Mouse (Mus musculus): ENCODE data around the gene Auts2. TPM values are rescaled to one million over a fixed set of nuclear protein-coding genes. Genes with fewer than 3 reads are reported as not detected.
A peak's percentile ranks its signal among the peaks of the same experiment; 100 is the strongest.

Auts2 gene
- polyA plus RNA-seq, 2 experiments = 38.3 to 50.8 TPM

- 68% methylated on average over 3 of the region's 3 CpGs for WGBS
- DNase-seq (ENCODE audit: low spot score) = peak; percentile 65
Measured at GRCm38 (mm10) chr5:132115631-132116030, 427.5 kb downstream of the Auts2 start.

DNA sequence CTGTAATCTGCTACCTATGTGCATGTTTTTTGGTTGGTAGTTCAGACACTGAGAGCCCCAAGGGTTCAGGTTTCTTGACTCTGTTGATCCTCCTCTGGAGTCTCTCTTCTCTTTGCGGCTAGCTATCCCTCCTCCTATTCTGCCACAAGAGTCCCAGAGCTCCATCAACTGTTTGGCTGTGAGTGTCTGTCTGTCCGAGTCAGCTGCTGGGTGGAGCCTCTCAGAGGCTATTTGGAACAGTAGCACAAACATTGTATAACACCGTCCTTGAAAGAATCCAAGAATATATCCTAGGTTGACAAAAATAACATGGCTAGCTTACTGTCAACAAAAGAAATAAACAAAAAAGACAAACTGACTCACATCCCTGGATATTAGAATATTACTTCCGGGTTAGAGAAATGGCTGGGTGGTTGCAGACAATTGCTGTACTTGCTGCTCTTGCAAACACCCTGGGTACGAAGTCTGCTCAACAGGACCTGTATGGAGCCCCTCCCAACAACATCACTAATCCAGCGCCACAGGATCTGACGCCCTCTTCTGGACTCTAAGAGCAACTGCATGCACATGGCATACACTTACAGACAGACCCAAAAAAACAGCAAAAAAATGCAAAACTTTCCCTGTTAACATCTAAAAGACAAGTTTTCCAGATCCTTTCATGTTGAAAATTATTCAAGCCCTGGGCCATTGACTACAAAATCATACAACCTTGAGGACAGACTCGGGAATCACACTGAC, 428.4 kb downstream of the Auts2 start:
- Histone ChIP-seq H3K4me1 (ENCODE audit: control insufficient read depth, insufficient read depth, low read length) (peaks cover 13% of the 10 kb centered on the region), H3K9me3 (ENCODE audit: control insufficient read depth, low read length) (no peaks in the 10 kb centered on the region), H3K27ac (replicated peaks; ENCODE audit: low read depth, low read length) (no peak overlapping the region), H3K36me3 (ENCODE audit: control insufficient read depth, insufficient read depth, low read length) (no peaks in the 10 kb centered on the region), H3K9ac (ENCODE audit: low read depth, low read length, severe bottlenecking) (no peak overlapping the region), H3K4me3 (replicated peaks; ENCODE audit: low read length) (no peak overlapping the region), H3K27me3 (ENCODE audit: control insufficient read depth, insufficient read depth, low read length) (no peaks in the 10 kb centered on the region), H3K4me2 (replicated peaks; ENCODE audit: low read depth, low read length, severe bottlenecking) (no peak overlapping the region)
- 71% methylated on average over 8 of the region's 8 CpGs for WGBS
- DNase-seq (ENCODE audit: low spot score) (no peak), ATAC-seq (ENCODE audit: low FRiP score, low read depth) (no peak)
- no peak for TF ChIP-seq POLR2A (IDR thresholded peaks at IDR 0.05; ENCODE audit: borderline replicate concordance, extremely low read depth, insufficient read depth, insufficient read length)

More at GRCm38 (mm10) chr5:132115631-132116030, 427.5 kb downstream of the Auts2 start:
- H3K27me3 ChIP-seq (ENCODE audit: control insufficient read depth, insufficient read depth, low read length) = no peaks in the 10 kb centered on the region
- H3K36me3 ChIP-seq (ENCODE audit: control insufficient read depth, insufficient read depth, low read length) = no peaks in the 10 kb centered on the region
- H3K4me3 ChIP-seq (replicated peaks; ENCODE audit: low read length) = no peak overlapping the region
- TF ChIP-seq POLR2A (IDR thresholded peaks at IDR 0.05; ENCODE audit: borderline replicate concordance, extremely low read depth, insufficient read depth, insufficient read length) = no peak
- H3K4me2 ChIP-seq (replicated peaks; ENCODE audit: low read depth, low read length, severe bottlenecking) = no peak overlapping the region
- no peak overlapping the region for H3K9ac ChIP-seq (ENCODE audit: low read depth, low read length, severe bottlenecking)
- H3K4me1 ChIP-seq (ENCODE audit: control insufficient read depth, insufficient read depth, low read length) = peaks cover 13% of the 10 kb centered on the region
- no peak overlapping the region for H3K27ac ChIP-seq (replicated peaks; ENCODE audit: low read depth, low read length)
- no peak for ATAC-seq (ENCODE audit: low FRiP score, low read depth)
- no peaks in the 10 kb centered on the region for H3K9me3 ChIP-seq (ENCODE audit: control insufficient read depth, low read length)

GRCm38 (mm10) chr5:132113480-132113879, 429.7 kb downstream of the Auts2 start:
- no peak for TF ChIP-seq POLR2A (IDR thresholded peaks at IDR 0.05; ENCODE audit: borderline replicate concordance, extremely low read depth, insufficient read depth, insufficient read length)
- Histone ChIP-seq H3K27me3 (ENCODE audit: control insufficient read depth, insufficient read depth, low read length) (no peaks in the 10 kb centered on the region), H3K4me2 (replicated peaks; ENCODE audit: low read depth, low read length, severe bottlenecking) (no peak overlapping the region), H3K9me3 (ENCODE audit: control insufficient read depth, low read length) (no peaks in the 10 kb centered on the region), H3K27ac (replicated peaks; ENCODE audit: low read depth, low read length) (no peak overlapping the region), H3K4me3 (replicated peaks; ENCODE audit: low read length) (no peak overlapping the region), H3K9ac (ENCODE audit: low read depth, low read length, severe bottlenecking) (no peak overlapping the region), H3K36me3 (ENCODE audit: control insufficient read depth, insufficient read depth, low read length) (no peaks in the 10 kb centered on the region), H3K4me1 (ENCODE audit: control insufficient read depth, insufficient read depth, low read length) (peaks cover 13% of the 10 kb centered on the region)
- ATAC-seq (ENCODE audit: low FRiP score, low read depth) (peak; percentile 55; the same call in 1 of the 2 replicates), DNase-seq (ENCODE audit: low spot score) (peak; percentile 69)
- 37% methylated on average over 7 of the region's 7 CpGs for WGBS

GRCm38 (mm10) chr5:132112666-132113065, 430.5 kb downstream of the Auts2 start:
- Histone ChIP-seq H3K36me3 (ENCODE audit: control insufficient read depth, insufficient read depth, low read length) (no peaks in the 10 kb centered on the region), H3K4me1 (ENCODE audit: control insufficient read depth, insufficient read depth, low read length) (peaks cover 13% of the 10 kb centered on the region), H3K9me3 (ENCODE audit: control insufficient read depth, low read length) (no peaks in the 10 kb centered on the region), H3K4me3 (replicated peaks; ENCODE audit: low read length) (no peak overlapping the region), H3K27ac (replicated peaks; ENCODE audit: low read depth, low read length) (no peak overlapping the region), H3K4me2 (replicated peaks; ENCODE audit: low read depth, low read length, severe bottlenecking) (no peak overlapping the region), H3K27me3 (ENCODE audit: control insufficient read depth, insufficient read depth, low read length) (no peaks in the 10 kb centered on the region), H3K9ac (ENCODE audit: low read depth, low read length, severe bottlenecking) (no peak overlapping the region)
- no peak for DNase-seq (ENCODE audit: low spot score)
- 89% methylated on average over 7 of the region's 7 CpGs for WGBS
- no peak for TF ChIP-seq POLR2A (IDR thresholded peaks at IDR 0.05; ENCODE audit: borderline replicate concordance, extremely low read depth, insufficient read depth, insufficient read length)
- ATAC-seq (ENCODE audit: low FRiP score, low read depth) = no peak

DNA sequence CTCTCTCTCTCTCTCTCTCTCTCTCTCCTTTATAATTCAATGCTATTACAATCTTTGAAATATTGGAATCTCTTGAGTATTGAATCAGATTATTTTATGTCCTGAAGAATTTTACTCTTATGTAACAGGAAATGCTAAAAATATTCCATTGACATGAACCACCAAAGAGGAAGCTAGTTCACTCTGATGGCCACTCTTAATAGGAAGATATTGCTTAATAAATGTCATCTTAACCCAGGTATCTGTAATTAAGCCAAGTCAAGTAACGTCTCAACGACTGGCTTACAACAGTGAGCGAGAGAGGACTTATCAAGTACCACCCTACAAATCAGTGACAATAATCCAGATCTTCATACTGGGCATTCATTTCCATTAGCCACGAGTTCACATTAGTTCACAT, 440.7 kb downstream of the Auts2 start:
- H3K9me3 ChIP-seq (ENCODE audit: control insufficient read depth, low read length) = no peaks in the 10 kb centered on the region
- H3K36me3 ChIP-seq (ENCODE audit: control insufficient read depth, insufficient read depth, low read length) = no peaks in the 10 kb centered on the region
- H3K9ac ChIP-seq (ENCODE audit: low read depth, low read length, severe bottlenecking) = no peak overlapping the region
- ATAC-seq (ENCODE audit: low FRiP score, low read depth) (no peak), DNase-seq (ENCODE audit: low spot score) (no peak)
- H3K4me1 ChIP-seq (ENCODE audit: control insufficient read depth, insufficient read depth, low read length) = peaks cover 6% of the 10 kb centered on the region; the same call in 1 of the 2 replicates
- H3K4me2 ChIP-seq (replicated peaks; ENCODE audit: low read depth, low read length, severe bottlenecking) = no peak overlapping the region
- no peak for TF ChIP-seq POLR2A (IDR thresholded peaks at IDR 0.05; ENCODE audit: borderline replicate concordance, extremely low read depth, insufficient read depth, insufficient read length)
- 90% methylated on average over 4 of the region's 4 CpGs for WGBS
- H3K27me3 ChIP-seq (ENCODE audit: control insufficient read depth, insufficient read depth, low read length) = no peaks in the 10 kb centered on the region
- H3K4me3 ChIP-seq (replicated peaks; ENCODE audit: low read length) = no peak overlapping the region
- no peak overlapping the region for H3K27ac ChIP-seq (replicated peaks; ENCODE audit: low read depth, low read length)

Measured in limb, embryonic 14.5 days (tissue).